Mouse (Mus musculus) bone marrow macrophage, adult 2 months (primary cell): ENCODE results near the gene Dock4.

Experiments used
- CTCF ChIP-seq: IDR thresholded peaks from 2 replicates; pipeline ENCODE4 v1.5.1; 2012; ENCODE audit warnings: low read depth, mild to moderate bottlenecking, low read length, moderate library complexity
- POLR2A ChIP-seq: IDR thresholded peaks from 2 replicates; pipeline ENCODE4 v1.6.1; 2012; ENCODE audit warnings: mild to moderate bottlenecking, low read depth, low read length, borderline replicate concordance

GRCm38 (mm10) chr12:40546827-40547226 lies 101.1 kb downstream of the Dock4 start:
- TF ChIP-seq CTCF (no peak), POLR2A (no peak)
